Comparison of ENCODE assay signal across 28 mouse cellular contexts in the genomic region with DNA sequence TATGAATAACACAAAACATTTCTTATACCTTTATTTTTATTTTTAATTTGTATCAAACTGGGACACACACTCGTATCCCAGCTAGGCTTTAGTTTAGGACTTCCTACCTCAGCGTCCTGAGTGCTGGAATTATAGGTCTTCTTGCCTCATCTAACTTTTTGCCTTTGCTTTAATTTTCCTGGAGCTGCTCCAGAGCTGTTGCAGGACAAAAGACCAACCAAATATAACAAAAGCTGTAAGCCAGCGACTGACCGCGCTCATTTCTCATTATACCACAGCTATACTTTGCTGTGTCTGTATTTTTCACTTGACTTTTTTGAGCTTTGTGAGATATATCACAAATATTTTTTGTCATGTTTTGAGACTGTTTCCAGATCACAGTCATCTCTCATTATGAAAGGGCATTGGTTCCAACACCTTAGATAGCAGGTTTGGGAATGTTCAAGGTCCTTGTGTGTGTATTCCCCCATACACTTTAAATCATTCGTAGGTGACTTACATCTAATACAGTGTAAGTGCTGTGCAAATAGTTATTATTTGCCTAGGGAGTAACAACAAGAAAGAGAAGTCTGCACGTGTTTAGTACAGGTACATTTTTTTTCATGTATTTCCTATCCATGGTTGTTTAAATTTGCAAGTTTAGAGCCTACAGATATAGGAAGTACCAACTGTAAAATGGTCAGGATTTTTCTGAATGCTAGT. TPM values are rescaled to one million over a fixed set of nuclear protein-coding genes. Genes with fewer than 3 reads are reported as not detected.
A peak's percentile ranks its signal among the peaks of the same experiment; 100 is the strongest.
DNase-seq lines count a peak whose midpoint lies in the region; ATAC-seq and TF ChIP-seq lines count a peak whose summit lies in the region.
"Had no signal": no experiment of that assay in that cellular context is flagged by ENCODE, and none has a peak within 500 bp of the region (broad histone marks: within the 10 kb centered on the region; RNA-seq: fewer than 3 reads in every experiment).

No protein-coding gene starts in this region.

- TF ChIP-seq EP300 in liver, postnatal 0 days (IDR thresholded peaks at IDR 0.05; ENCODE audit: low read depth): no peak
- no peak for TF ChIP-seq EP300 in stomach, postnatal 0 days (optimal IDR thresholded peaks at IDR 0.05)

- H3K27ac ChIP-seq in liver, adult 2 months (replicated peaks; ENCODE audit: insufficient read depth, low read depth, low read length): no peak overlapping the region
- H3K27ac ChIP-seq in liver, postnatal 0 days (ENCODE audit: low read depth): no peak overlapping the region
- H3K27ac ChIP-seq in stomach, embryonic 14.5 days (ENCODE audit: low read length): peak overlapping the region; percentile 41; the same call in 1 of the 2 replicates
- peak overlapping the region; percentile 5 for H3K27ac ChIP-seq in stomach, postnatal 0 days (replicated peaks)
- H3K27ac ChIP-seq: embryonic facial prominence, embryonic 10.5 days; embryonic facial prominence, embryonic 13.5 days; forebrain, embryonic 12.5 days; forebrain, embryonic 15.5 days; heart, adult 2 months; hindbrain, embryonic 12.5 days had no signal

- H3K27me3 ChIP-seq in liver, adult 2 months (ENCODE audit: control insufficient read depth, insufficient read depth, low read length): no peaks in the 10 kb centered on the region
- no peaks in the 10 kb centered on the region for H3K27me3 ChIP-seq in liver, postnatal 0 days (ENCODE audit: insufficient read depth, low read length)
- no peaks in the 10 kb centered on the region for H3K27me3 ChIP-seq in stomach, embryonic 14.5 days (ENCODE audit: control insufficient read depth, insufficient read depth, low read length)
- no peaks in the 10 kb centered on the region for H3K27me3 ChIP-seq in stomach, postnatal 0 days (ENCODE audit: control insufficient read depth, insufficient read depth, low read length)
- H3K27me3 ChIP-seq: CH12.LX; embryonic facial prominence, embryonic 13.5 days; forebrain, embryonic 12.5 days; forebrain, embryonic 15.5 days; hindbrain, embryonic 12.5 days; Patski had no signal

- peak; percentile 78 for DNase-seq in liver, adult 2 months (ENCODE audit: extremely low read depth, low read depth, low spot score)
- DNase-seq in liver, postnatal 0 days: no peak
- DNase-seq in adipocyte (ENCODE audit: low spot score): peak; percentile 46
- no peak for DNase-seq in stomach, postnatal 0 days (ENCODE audit: low spot score)
- DNase-seq in right cerebral cortex, adult 18-20 months: no peak
- no peak for DNase-seq in urinary bladder, postnatal 14 days (ENCODE audit: low spot score)
- DNase-seq: adrenal gland, adult 2 months; adrenal gland, postnatal 14 days; B cell, adult 2 months; cerebellum, adult 11-12 months; cerebellum, adult 8-10 months; cerebellum, postnatal 10 days; cerebellum, postnatal 36 days; embryo, embryonic 11 days; gastrocnemius, postnatal 25 days; heart, adult 2 months had no signal

- WGBS in liver, adult 2 months: 35% methylated on average over 7 of the region's 7 CpGs
- 72% methylated on average over 7 of the region's 7 CpGs for WGBS in liver, postnatal 0 days (ENCODE audit: insufficient replicate concordance)
- 71% methylated on average over 7 of the region's 7 CpGs for WGBS in stomach, embryonic 14.5 days
- WGBS in stomach, postnatal 0 days: 54% methylated on average over 7 of the region's 7 CpGs

- peaks cover 13% of the 10 kb centered on the region for H3K4me1 ChIP-seq in liver, adult 2 months (ENCODE audit: control insufficient read depth, insufficient read depth, low read length)
- H3K4me1 ChIP-seq in liver, postnatal 0 days (ENCODE audit: insufficient read depth): peaks cover 22% of the 10 kb centered on the region
- no peaks in the 10 kb centered on the region for H3K4me1 ChIP-seq in stomach, embryonic 14.5 days (ENCODE audit: control insufficient read depth, insufficient read depth, low read length)
- H3K4me1 ChIP-seq in stomach, postnatal 0 days (replicated peaks; ENCODE audit: control insufficient read depth, insufficient read depth): no peaks in the 10 kb centered on the region
- H3K4me1 ChIP-seq: embryonic facial prominence, embryonic 10.5 days; embryonic facial prominence, embryonic 13.5 days; forebrain, embryonic 12.5 days; forebrain, embryonic 15.5 days; hindbrain, embryonic 12.5 days had no signal

- no peaks in the 10 kb centered on the region for H3K36me3 ChIP-seq in liver, adult 2 months (ENCODE audit: control insufficient read depth, insufficient read depth, low read length)
- H3K36me3 ChIP-seq in liver, postnatal 0 days (replicated peaks; ENCODE audit: insufficient read depth, low read length): no peaks in the 10 kb centered on the region
- H3K36me3 ChIP-seq in stomach, embryonic 14.5 days (ENCODE audit: control insufficient read depth, insufficient read depth, low read length): no peaks in the 10 kb centered on the region
- no peaks in the 10 kb centered on the region for H3K36me3 ChIP-seq in stomach, postnatal 0 days (ENCODE audit: control insufficient read depth, insufficient read depth, low read length)
- H3K36me3 ChIP-seq: embryonic facial prominence, embryonic 10.5 days; embryonic facial prominence, embryonic 13.5 days; forebrain, embryonic 12.5 days; forebrain, embryonic 15.5 days; G1E; hindbrain, embryonic 12.5 days had no signal

- TF ChIP-seq POLR2A in liver, adult 2 months (IDR thresholded peaks at IDR 0.05; ENCODE audit: extremely low read depth, insufficient read depth, low read length): no peak

- no peak for ATAC-seq in liver, postnatal 0 days
- ATAC-seq in stomach, embryonic 14.5 days (ENCODE audit: insufficient number of reproducible peaks, insufficient read depth, low FRiP score, low read depth): peak; percentile 69; the same call in 1 of the 2 replicates
- peak; percentile 83 for ATAC-seq in stomach, postnatal 0 days (ENCODE audit: low FRiP score, low TSS enrichment)
- ATAC-seq: forebrain, embryonic 15.5 days; hindbrain, embryonic 16.5 days; Patski had no signal

- no peak overlapping the region for H3K9ac ChIP-seq in liver, adult 2 months (ENCODE audit: low read depth, low read length)
- no peak overlapping the region for H3K9ac ChIP-seq in liver, postnatal 0 days (replicated peaks)
- no peak overlapping the region for H3K9ac ChIP-seq in stomach, embryonic 14.5 days (replicated peaks; ENCODE audit: low read depth, low read length)
- no peak overlapping the region for H3K9ac ChIP-seq in stomach, postnatal 0 days (ENCODE audit: low read length)
- H3K9ac ChIP-seq: embryonic facial prominence, embryonic 13.5 days; forebrain, embryonic 12.5 days; forebrain, embryonic 15.5 days; hindbrain, embryonic 12.5 days had no signal

- H3K4me2 ChIP-seq in liver, postnatal 0 days (ENCODE audit: low read depth, low read length): no peak overlapping the region
- no peak overlapping the region for H3K4me2 ChIP-seq in stomach, embryonic 14.5 days (replicated peaks; ENCODE audit: low read depth, low read length)
- no peak overlapping the region for H3K4me2 ChIP-seq in stomach, postnatal 0 days (replicated peaks; ENCODE audit: low read depth)
- H3K4me2 ChIP-seq: embryonic facial prominence, embryonic 13.5 days; forebrain, embryonic 12.5 days; forebrain, embryonic 15.5 days; heart, embryonic 11.5 days; hindbrain, embryonic 12.5 days had no signal

- TF ChIP-seq CTCF in liver, adult 2 months (IDR thresholded peaks at IDR 0.05; ENCODE audit: low read depth, low read length): no peak
- TF ChIP-seq CTCF in liver, postnatal 0 days (IDR thresholded peaks at IDR 0.05; ENCODE audit: low read depth): no peak
- no peak for TF ChIP-seq CTCF in stomach, postnatal 0 days (IDR thresholded peaks at IDR 0.05; ENCODE audit: low read depth)

- H3K79me2 ChIP-seq in liver, adult 2 months (ENCODE audit: control insufficient read depth, insufficient read depth, low read length): peaks cover 38% of the 10 kb centered on the region

- no peaks in the 10 kb centered on the region for H3K9me3 ChIP-seq in liver, postnatal 0 days (ENCODE audit: low read length)
- no peaks in the 10 kb centered on the region for H3K9me3 ChIP-seq in stomach, embryonic 14.5 days (ENCODE audit: control insufficient read depth, low read depth, low read length)
- no peaks in the 10 kb centered on the region for H3K9me3 ChIP-seq in stomach, postnatal 0 days (ENCODE audit: control insufficient read depth, low read length)
- H3K9me3 ChIP-seq: embryonic facial prominence, embryonic 10.5 days; embryonic facial prominence, embryonic 13.5 days; forebrain, embryonic 12.5 days; forebrain, embryonic 15.5 days; G1E; hindbrain, embryonic 12.5 days had no signal

- no peak overlapping the region for H3K4me3 ChIP-seq in liver, adult 2 months (ENCODE audit: insufficient read depth, low read depth, low read length)
- no peak overlapping the region for H3K4me3 ChIP-seq in liver, postnatal 0 days (ENCODE audit: low read depth, low read length)
- H3K4me3 ChIP-seq in stomach, embryonic 14.5 days (ENCODE audit: low read depth, low read length): no peak overlapping the region
- H3K4me3 ChIP-seq in stomach, postnatal 0 days (ENCODE audit: low read depth, low read length): no peak overlapping the region
- H3K4me3 ChIP-seq: embryonic facial prominence, embryonic 10.5 days; embryonic facial prominence, embryonic 13.5 days; erythroblast, embryonic 14.5 days; forebrain, embryonic 12.5 days; forebrain, embryonic 15.5 days; heart, adult 2 months; hindbrain, embryonic 12.5 days had no signal

RNA-seq across cellular contexts. Expression of a gene that starts 16.8 kb away (rescaled TPM):
- total RNA-seq in liver, adult 2 months (2014; rRNA removed): 13.5 and 15.1 TPM in 2 replicates
- polyA plus RNA-seq in liver, adult 2 months (2012; rRNA removed): 13.3 and 13.7 TPM in 2 replicates
- polyA plus RNA-seq in liver, postnatal 0 days (2015; fragmentation: Nextera tagmentation; extraction: Ambion mirVana): 3.1 and 3.4 TPM in 2 replicates
- polyA plus RNA-seq in stomach, embryonic 14.5 days (2014; fragmentation: Nextera tagmentation; extraction: Ambion mirVana): 4.2 and 4.4 TPM in 2 replicates
- polyA plus RNA-seq in stomach, postnatal 0 days (2015; fragmentation: Nextera tagmentation; extraction: Ambion mirVana): 4.9 and 5.0 TPM in 2 replicates
- polyA plus RNA-seq: erythroblast, embryonic 14.5 days; G1E had no signal

Comparison
In these comparisons a context has a peak if more than half of its experiments do, and no peak if none do; other contexts are left out.
1. DNase-seq: peak in liver, adult 2 months (single experiment) and adipocyte (single experiment); none in liver, postnatal 0 days (single experiment), stomach, postnatal 0 days (single experiment), right cerebral cortex, adult 18-20 months (single experiment) and urinary bladder, postnatal 14 days (single experiment).
2. H3K27ac ChIP-seq: peak in stomach, embryonic 14.5 days (single experiment) and stomach, postnatal 0 days (single experiment); none in liver, adult 2 months (single experiment) and liver, postnatal 0 days (single experiment).